Mouse (Mus musculus) E14TG2a.4 (cell line): Measurements from ENCODE around the gene 4930432M17Rik.

Experiments used
- CTCF ChIP-seq: conservative IDR thresholded peaks from 2 replicates; pipeline ENCODE4 v1.5.1; 2014; ENCODE audit warnings: low read length
- POU5F1 ChIP-seq: IDR thresholded peaks from 2 replicates; pipeline ENCODE4 v1.6.1; 2014; ENCODE audit warnings: low read length, borderline replicate concordance

GRCm38 (mm10) chr3:121713816-121714215 is 43.3 kb downstream of the 4930432M17Rik start:
- TF ChIP-seq CTCF = no peak
- TF ChIP-seq POU5F1 = no peak
